Mouse (Mus musculus) heart, embryonic 14.5 days (tissue): ENCODE data around the gene Dchs2. TPM values are rescaled to one million over a fixed set of nuclear protein-coding genes. Genes with fewer than 3 reads are reported as not detected.
A peak's percentile ranks its signal among the peaks of the same experiment; 100 is the strongest.

ENCODE experiments used
- ATAC-seq: fragments of 200-750 bp; cut with Nextera tagmentation; 2 replicates; pipeline ENCODE4 v1.8.0; 2017; ENCODE audit warnings: low read depth, moderate TSS enrichment; ENCODE audit not compliant: insufficient number of reproducible peaks, insufficient read depth, low FRiP score
- H3K27ac ChIP-seq, 2 experiments: fragments of 200-500 bp in 1 of 2; fragments of 300-500 bp in 1 of 2; sonication (generic) in 1 of 2; replicated peaks in 1 of 2; 2 replicates each; pipeline ENCODE4 v1.5.1; 2012 to 2014; ENCODE audit warnings: low read depth in 2 of 2, low read length in 2 of 2, control low read depth in 1 of 2, mild to moderate bottlenecking in 1 of 2, mixed read lengths in 1 of 2; ENCODE audit not compliant: control insufficient read depth in 1 of 2, insufficient read depth in 1 of 2
- H3K27me3 ChIP-seq: fragments of 300-500 bp; sonication (generic); 2 replicates; pipeline ENCODE4 v1.6.1; 2014; ENCODE audit warnings: mild to moderate bottlenecking, low read length, control low read depth; ENCODE audit not compliant: control insufficient read depth, insufficient read depth
- H3K36me3 ChIP-seq: fragments of 300-500 bp; sonication (generic); 2 replicates; pipeline ENCODE4 v1.6.1; 2014; ENCODE audit warnings: mild to moderate bottlenecking, control low read depth, low read length, mixed read lengths; ENCODE audit not compliant: control insufficient read depth, insufficient read depth
- H3K4me1 ChIP-seq, 2 experiments: fragments of 200-500 bp in 1 of 2; fragments of 300-500 bp in 1 of 2; sonication (generic) in 1 of 2; 2 replicates each; pipeline ENCODE4 v1.6.1; 2012 to 2014; ENCODE audit warnings: low read length in 2 of 2, control low read depth in 1 of 2, mixed read lengths in 1 of 2; ENCODE audit not compliant: control insufficient read depth in 2 of 2, insufficient read depth in 2 of 2
- H3K4me2 ChIP-seq: fragments of 300-500 bp; sonication (generic); 2 replicates; pipeline ENCODE4 v1.6.1; 2014; ENCODE audit warnings: mild to moderate bottlenecking, low read length
- H3K4me3 ChIP-seq, 2 experiments: fragments of 200-500 bp in 1 of 2; fragments of 300-500 bp in 1 of 2; sonication (generic) in 1 of 2; 2 replicates each; pipeline ENCODE4 v1.5.1; 2012 to 2014; ENCODE audit warnings: low read length in 2 of 2, mild to moderate bottlenecking in 2 of 2, control low read depth in 1 of 2, low read depth in 1 of 2, moderate library complexity in 1 of 2; ENCODE audit not compliant: control insufficient read depth in 1 of 2, insufficient read depth in 1 of 2
- H3K9ac ChIP-seq: fragments of 300-500 bp; sonication (generic); 2 replicates; pipeline ENCODE4 v1.6.1; 2014; ENCODE audit warnings: mild to moderate bottlenecking, low read length
- H3K9me3 ChIP-seq: fragments of 300-500 bp; sonication (generic); 2 replicates; pipeline ENCODE4 v1.6.1; 2016; ENCODE audit warnings: low read length, control low read depth; ENCODE audit not compliant: control insufficient read depth
- WGBS: fragments of 180-500 bp; shearing (Covaris S2); extraction: QIAGEN DNeasy Blood & Tissue Kit; methylation state at CpG from one replicate; pipeline ENCODE4 v1.1.7; 2014; 5-methylcytosine and 5-hydroxymethylcytosine counted together
- polyA plus RNA-seq: library from polyadenylated mRNA; unstranded; fragments of >200 nt; fragmentation: Nextera tagmentation; extraction: Ambion mirVana; gene quantifications from 2 replicates; pipeline ENCODE4 v1.2.1, GENCODE M21; 2014

Gene Dchs2
- polyA plus RNA-seq: 0.27 and 0.31 TPM in 2 replicates

GRCm38 (mm10) chr3:83127726-83128448, at the start of gene Dchs2:
Gene Dchs2 (plus strand): TSS chr3:83127948.
- H3K4me3 ChIP-seq: peak within 1 kb of the TSS; percentile 56
- H3K27ac ChIP-seq: no peak within 1 kb of the TSS
- H3K9me3 ChIP-seq: no peaks in the 10 kb centered on the region
- H3K4me2 ChIP-seq: peak within 1 kb of the TSS; percentile 99
- peak; percentile 16; the same call in 1 of the 2 replicates for ATAC-seq
- H3K4me1 ChIP-seq: peaks cover 13 to 15% of the 10 kb centered on the region in 2 experiments; a peak in 3 of 4 replicates
- WGBS: under 1% methylated on average over 54 of the region's 55 CpGs
- H3K9ac ChIP-seq: peak within 1 kb of the TSS; percentile 59
- H3K36me3 ChIP-seq: no peaks in the 10 kb centered on the region
- H3K27me3 ChIP-seq: peaks cover 68% of the 10 kb centered on the region

- WGBS: 2% methylated on average over 11 of the region's 11 CpGs
- H3K4me2 ChIP-seq: peak overlapping the region; percentile 73
- H3K36me3 ChIP-seq: no peaks in the 10 kb centered on the region
- H3K4me3 ChIP-seq: peak overlapping the region; percentile 32 to 33
- H3K27me3 ChIP-seq: no peaks in the 10 kb centered on the region
- no peaks in the 10 kb centered on the region for H3K9me3 ChIP-seq
- peak overlapping the region; percentile 52; the same call in 1 of the 2 replicates for H3K9ac ChIP-seq
- ATAC-seq: no peak
- peaks cover 2 to 3% of the 10 kb centered on the region in 2 experiments; a peak in 1 of 4 replicates for H3K4me1 ChIP-seq
- H3K27ac ChIP-seq: no peak overlapping the region
These were observed 47.1 kb upstream of the Dchs2 start for GRCm38 (mm10) chr3:83080567-83081055.

GRCm38 (mm10) chr3:83097586-83097985, 30.2 kb upstream of the Dchs2 start:
- Histone ChIP-seq H3K27me3 (no peaks in the 10 kb centered on the region), H3K4me2 (no peak overlapping the region), H3K9ac (no peak overlapping the region), H3K9me3 (no peaks in the 10 kb centered on the region), H3K36me3 (no peaks in the 10 kb centered on the region), H3K4me1 (peaks cover 0 to 7% of the 10 kb centered on the region in 2 experiments; a peak in 2 of 4 replicates), H3K27ac (no peak overlapping the region), H3K4me3 (no peak overlapping the region)
- WGBS: 77% methylated on average over 6 of the region's 6 CpGs
- ATAC-seq: no peak

GRCm38 (mm10) chr3:83098546-83099034, 29.2 kb upstream of the Dchs2 start:
- no peaks in the 10 kb centered on the region for H3K9me3 ChIP-seq
- H3K27me3 ChIP-seq: no peaks in the 10 kb centered on the region
- no peaks in the 10 kb centered on the region for H3K36me3 ChIP-seq
- H3K9ac ChIP-seq: peak overlapping the region; percentile 51
- H3K4me3 ChIP-seq: peak overlapping the region; percentile 28 to 35
- WGBS: 13% methylated on average over 14 of the region's 14 CpGs
- H3K4me2 ChIP-seq: peak overlapping the region; percentile 61
- H3K27ac ChIP-seq: no peak overlapping the region
- H3K4me1 ChIP-seq: peaks cover 0 to 7% of the 10 kb centered on the region in 2 experiments; a peak in 2 of 4 replicates
- no peak for ATAC-seq

DNA sequence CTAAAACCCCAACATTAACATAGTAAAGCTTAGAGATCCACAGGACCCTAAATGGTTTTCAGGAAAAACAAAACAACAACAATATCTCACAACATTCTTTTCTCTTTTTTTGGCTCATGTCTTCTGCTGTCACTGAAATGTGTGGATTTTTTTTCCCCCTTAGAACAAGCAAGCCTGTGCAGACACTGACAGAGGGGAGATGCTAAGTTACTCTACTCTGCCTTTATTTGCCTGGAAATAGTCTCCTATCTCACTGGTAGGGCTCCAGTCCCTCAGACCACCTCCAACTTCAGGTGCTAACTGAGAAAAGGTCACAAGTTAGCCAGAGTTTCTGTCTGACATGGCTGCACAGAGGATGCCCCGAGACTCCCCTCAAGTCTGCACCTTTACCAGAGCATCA, 28.6 kb upstream of the Dchs2 start:
- H3K9me3 ChIP-seq: no peaks in the 10 kb centered on the region
- no peaks in the 10 kb centered on the region for H3K36me3 ChIP-seq
- H3K4me3 ChIP-seq: peak overlapping the region in 1 of 2 experiments; percentile 28; a peak in 2 of 4 replicates
- WGBS: 85% methylated on average over 1 of the region's 1 CpGs
- no peak overlapping the region for H3K9ac ChIP-seq
- H3K27ac ChIP-seq: no peak overlapping the region
- peaks cover 0 to 7% of the 10 kb centered on the region in 2 experiments; a peak in 2 of 4 replicates for H3K4me1 ChIP-seq
- peak overlapping the region; percentile 61 for H3K4me2 ChIP-seq
- H3K27me3 ChIP-seq: no peaks in the 10 kb centered on the region
- no peak for ATAC-seq

- peaks cover 0 to 7% of the 10 kb centered on the region in 2 experiments; a peak in 2 of 4 replicates for H3K4me1 ChIP-seq
- no peak for ATAC-seq
- H3K27ac ChIP-seq: no peak overlapping the region
- no peak overlapping the region for H3K4me2 ChIP-seq
- H3K9me3 ChIP-seq: no peaks in the 10 kb centered on the region
- H3K27me3 ChIP-seq: no peaks in the 10 kb centered on the region
- H3K36me3 ChIP-seq: no peaks in the 10 kb centered on the region
- no peak overlapping the region for H3K4me3 ChIP-seq
- WGBS: 81% methylated on average over 6 of the region's 6 CpGs
- no peak overlapping the region for H3K9ac ChIP-seq
These were observed 28.1 kb upstream of the Dchs2 start for GRCm38 (mm10) chr3:83099651-83100050.

DNA sequence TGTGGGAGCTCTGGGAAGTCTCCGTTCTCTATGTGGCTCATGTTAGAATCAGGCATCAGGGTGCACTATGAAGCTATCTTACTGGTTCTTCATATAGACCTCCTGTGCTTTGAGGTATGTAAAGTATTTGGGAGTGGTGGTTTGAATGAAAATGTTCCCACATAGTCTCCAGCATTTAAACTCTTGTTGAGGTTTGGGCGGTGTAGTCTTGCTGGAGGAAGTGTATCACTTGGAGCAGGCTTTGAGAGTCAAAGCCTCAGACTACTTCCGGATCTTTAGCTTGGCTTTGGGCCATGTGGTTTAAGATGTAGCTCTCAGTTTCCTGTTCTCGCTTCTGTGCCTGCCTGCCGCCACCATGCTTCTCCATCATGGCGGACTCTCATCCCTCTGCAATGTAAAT, 25.5 kb upstream of the Dchs2 start:
- Histone ChIP-seq H3K27ac (no peak overlapping the region), H3K9me3 (peaks cover 5% of the 10 kb centered on the region; the same call in 1 of the 2 replicates), H3K27me3 (no peaks in the 10 kb centered on the region), H3K4me3 (no peak overlapping the region), H3K4me1 (peaks cover 0 to 7% of the 10 kb centered on the region in 2 experiments; a peak in 2 of 4 replicates), H3K36me3 (no peaks in the 10 kb centered on the region), H3K4me2 (no peak overlapping the region), H3K9ac (no peak overlapping the region)
- ATAC-seq: no peak
- WGBS: 84% methylated on average over 6 of the region's 6 CpGs
